In genomic region chr1:167598255-167599081, GRCm38 (mm10) we compare ENCODE assay signal across 7 mouse cellular contexts. TPM values are rescaled to one million over a fixed set of nuclear protein-coding genes. Genes with fewer than 3 reads are reported as not detected.
DNase-seq lines count a peak whose midpoint lies in the region; ATAC-seq lines count a peak whose summit lies in the region.

Gene Rxrg, plus strand, starts transcription at chr1:167598384.

- peak within 1 kb of the TSS; percentile 61 for H3K27ac ChIP-seq in embryonic facial prominence, embryonic 12.5 days
- no peak within 1 kb of the TSS for H3K27ac ChIP-seq in intestine, embryonic 16.5 days (ENCODE audit: low read length)
- H3K27ac ChIP-seq in limb, embryonic 10.5 days = peak within 1 kb of the TSS; percentile 72
- H3K27ac ChIP-seq in stomach, embryonic 14.5 days (ENCODE audit: low read length) = no peak within 1 kb of the TSS

- DNase-seq in adrenal gland, postnatal 14 days = peak; percentile 60
- peak; percentile 94 for DNase-seq in heart, adult 11 months
- DNase-seq in limb, embryonic 10.5 days (ENCODE audit: low spot score) = peak; percentile 82
- peak; percentile 74 for DNase-seq in mesoderm, embryonic 11.5 days (ENCODE audit: low read depth, low spot score)

- H3K9ac ChIP-seq in embryonic facial prominence, embryonic 12.5 days = peak within 1 kb of the TSS; percentile 51; the same call in 1 of the 2 replicates
- peak within 1 kb of the TSS; percentile 56 for H3K9ac ChIP-seq in intestine, embryonic 16.5 days (ENCODE audit: low read depth, low read length)
- H3K9ac ChIP-seq in stomach, embryonic 14.5 days (replicated peaks; ENCODE audit: low read depth, low read length) = 0 out of 2 replicates have a peak within 1 kb of the TSS, but pooled peaks have one; percentile 21

- peak; percentile 82 for ATAC-seq in embryonic facial prominence, embryonic 12.5 days (ENCODE audit: insufficient number of reproducible peaks, insufficient read depth, low FRiP score, low TSS enrichment)
- peak; percentile 89 for ATAC-seq in intestine, embryonic 16.5 days
- ATAC-seq in stomach, embryonic 14.5 days (ENCODE audit: insufficient number of reproducible peaks, insufficient read depth, low FRiP score, low read depth) = peak; percentile 88; the same call in 1 of the 2 replicates

- under 1% methylated on average over 40 of the region's 40 CpGs for whole genome bisulfite sequencing in embryonic facial prominence, embryonic 12.5 days
- 1% methylated on average over 40 of the region's 40 CpGs for WGBS in intestine, embryonic 16.5 days
- WGBS in limb, embryonic 10.5 days = under 1% methylated on average over 40 of the region's 40 CpGs
- 1% methylated on average over 40 of the region's 40 CpGs for WGBS in stomach, embryonic 14.5 days

- no peaks in the 10 kb centered on the region for H3K36me3 ChIP-seq in embryonic facial prominence, embryonic 12.5 days
- no peaks in the 10 kb centered on the region for H3K36me3 ChIP-seq in intestine, embryonic 16.5 days (ENCODE audit: control insufficient read depth, insufficient read depth, low read length)
- no peaks in the 10 kb centered on the region for H3K36me3 ChIP-seq in limb, embryonic 10.5 days
- no peaks in the 10 kb centered on the region for H3K36me3 ChIP-seq in stomach, embryonic 14.5 days (ENCODE audit: control insufficient read depth, insufficient read depth, low read length)

- H3K4me2 ChIP-seq in embryonic facial prominence, embryonic 12.5 days (replicated peaks) = peak within 1 kb of the TSS; percentile 78
- H3K4me2 ChIP-seq in intestine, embryonic 16.5 days (ENCODE audit: low read depth, low read length) = peak within 1 kb of the TSS; percentile 69
- H3K4me2 ChIP-seq in stomach, embryonic 14.5 days (replicated peaks; ENCODE audit: low read depth, low read length) = peak within 1 kb of the TSS; percentile 61

- H3K4me3 ChIP-seq in embryonic facial prominence, embryonic 12.5 days = peak within 1 kb of the TSS; percentile 43
- peak within 1 kb of the TSS; percentile 45 for H3K4me3 ChIP-seq in intestine, embryonic 16.5 days (ENCODE audit: low read length)
- peak within 1 kb of the TSS; percentile 56 for H3K4me3 ChIP-seq in limb, embryonic 10.5 days
- peak within 1 kb of the TSS; percentile 30 for H3K4me3 ChIP-seq in stomach, embryonic 14.5 days (ENCODE audit: low read depth, low read length)

- H3K27me3 ChIP-seq in embryonic facial prominence, embryonic 12.5 days = peaks cover 10% of the 10 kb centered on the region
- H3K27me3 ChIP-seq in intestine, embryonic 16.5 days (replicated peaks; ENCODE audit: control insufficient read depth, insufficient read depth, low read length) = peaks cover 13% of the 10 kb centered on the region; the same call in 1 of the 2 replicates
- H3K27me3 ChIP-seq in limb, embryonic 10.5 days (ENCODE audit: low read depth, poor library complexity, severe bottlenecking) = peaks cover 67% of the 10 kb centered on the region
- H3K27me3 ChIP-seq in stomach, embryonic 14.5 days (ENCODE audit: control insufficient read depth, insufficient read depth, low read length) = peaks cover 5% of the 10 kb centered on the region; the same call in 1 of the 2 replicates

- peaks cover 9% of the 10 kb centered on the region; the same call in 1 of the 2 replicates for H3K4me1 ChIP-seq in embryonic facial prominence, embryonic 12.5 days
- H3K4me1 ChIP-seq in intestine, embryonic 16.5 days (ENCODE audit: control insufficient read depth, insufficient read depth, low read length) = 0 out of 2 replicates have a peak, but pooled peaks cover 4% of the 10 kb centered on the region
- H3K4me1 ChIP-seq in limb, embryonic 10.5 days = peaks cover 26% of the 10 kb centered on the region
- H3K4me1 ChIP-seq in stomach, embryonic 14.5 days (ENCODE audit: control insufficient read depth, insufficient read depth, low read length) = 0 out of 2 replicates have a peak, but pooled peaks cover 3% of the 10 kb centered on the region

- H3K9me3 ChIP-seq in embryonic facial prominence, embryonic 12.5 days = no peaks in the 10 kb centered on the region
- H3K9me3 ChIP-seq in intestine, embryonic 16.5 days (ENCODE audit: control insufficient read depth, low read length) = no peaks in the 10 kb centered on the region
- no peaks in the 10 kb centered on the region for H3K9me3 ChIP-seq in limb, embryonic 10.5 days (replicated peaks)
- H3K9me3 ChIP-seq in stomach, embryonic 14.5 days (ENCODE audit: control insufficient read depth, low read depth, low read length) = no peaks in the 10 kb centered on the region

RNA-seq across cellular contexts. Expression of gene Rxrg, which starts in this region (rescaled TPM):
- total RNA-seq in adrenal gland, postnatal 14 days (2021) = 14.8 and 15.8 TPM in 2 replicates
- polyA plus RNA-seq in embryonic facial prominence, embryonic 12.5 days (2016; fragmentation: Nextera tagmentation; extraction: Ambion mirVana) = 13.6 and 13.9 TPM in 2 replicates
- polyA plus RNA-seq in intestine, embryonic 16.5 days (2015; fragmentation: Nextera tagmentation; extraction: Ambion mirVana) = 0.87 and 1.3 TPM in 2 replicates
- 1.7 and 2.6 TPM in 2 replicates for polyA plus RNA-seq in limb, embryonic 10.5 days (2016; fragmentation: Nextera tagmentation; extraction: Ambion mirVana)
- polyA plus RNA-seq in stomach, embryonic 14.5 days (2014; fragmentation: Nextera tagmentation; extraction: Ambion mirVana) = 2.3 and 2.5 TPM in 2 replicates

Comparison
In these comparisons a context has a peak if more than half of its experiments do, and no peak if none do; other contexts are left out.
1. H3K27ac ChIP-seq: peak in embryonic facial prominence, embryonic 12.5 days (single experiment) and limb, embryonic 10.5 days (single experiment); none in intestine, embryonic 16.5 days (single experiment) and stomach, embryonic 14.5 days (single experiment).
2. Peak in every context shown above with its lines, with median percentiles within 50 percentile points of each other: DNase-seq, ATAC-seq, H3K4me2 ChIP-seq, H3K4me3 ChIP-seq and H3K9ac ChIP-seq.